Mouse (Mus musculus) hindbrain, embryonic 14.5 days (tissue): ENCODE results near the gene Dlg4. TPM values are rescaled to one million over a fixed set of nuclear protein-coding genes. Genes with fewer than 3 reads are reported as not detected.
A peak's percentile ranks its signal among the peaks of the same experiment; 100 is the strongest.
"Not testable (repeated sequence)": the region's sequence is repeated elsewhere in the genome, so short reads cannot be mapped to it uniquely, and the experiment has no call there.

ENCODE experiments used
- ATAC-seq: fragments of 200-750 bp; cut with Nextera tagmentation; 2 replicates; pipeline ENCODE4 v1.8.0; 2017; ENCODE audit warnings: moderate number of reproducible peaks, mild to moderate bottlenecking, moderate TSS enrichment, moderate library complexity; ENCODE audit not compliant: low FRiP score
- DNase-seq: peaks from one replicate; pipeline ENCODE4 v3.0.0-alpha.2; 2015; ENCODE audit warnings: low spot score
- H3K27ac ChIP-seq: fragments of 300-500 bp; sonication (generic); 2 replicates; pipeline ENCODE4 v1.5.1; 2014; ENCODE audit warnings: mild to moderate bottlenecking, moderate library complexity
- H3K27me3 ChIP-seq: fragments of 300-500 bp; sonication (generic); 2 replicates; pipeline ENCODE4 v1.6.1; 2014; ENCODE audit warnings: mild to moderate bottlenecking, low read length, mixed read lengths; ENCODE audit not compliant: control insufficient read depth, insufficient read depth
- H3K36me3 ChIP-seq: fragments of 300-500 bp; sonication (generic); replicated peaks from 2 replicates; pipeline ENCODE4 v1.6.1; 2014; ENCODE audit not compliant: control insufficient read depth, insufficient read depth
- H3K4me1 ChIP-seq: fragments of 300-500 bp; sonication (generic); replicated peaks from 2 replicates; pipeline ENCODE4 v1.6.1; 2014; ENCODE audit warnings: antibody characterized with exemption, low read length, mixed read lengths; ENCODE audit not compliant: control insufficient read depth, insufficient read depth
- H3K4me2 ChIP-seq: fragments of 300-500 bp; sonication (generic); replicated peaks from 2 replicates; pipeline ENCODE4 v1.6.1; 2014; ENCODE audit warnings: mild to moderate bottlenecking, moderate library complexity
- H3K4me3 ChIP-seq: fragments of 300-500 bp; sonication (generic); replicated peaks from 2 replicates; pipeline ENCODE4 v1.5.1; 2014; ENCODE audit warnings: mild to moderate bottlenecking, low read length
- H3K9ac ChIP-seq: fragments of 300-500 bp; sonication (generic); 2 replicates; pipeline ENCODE4 v1.6.1; 2014
- H3K9me3 ChIP-seq: fragments of 300-500 bp; sonication (generic); 2 replicates; pipeline ENCODE4 v1.6.1; 2016; ENCODE audit warnings: low read length; ENCODE audit not compliant: control insufficient read depth
- WGBS: fragments of 180-500 bp; shearing (Covaris S2); extraction: QIAGEN DNeasy Blood & Tissue Kit; methylation state at CpG from one replicate; pipeline ENCODE4 v1.1.7; 2014; 5-methylcytosine and 5-hydroxymethylcytosine counted together
- polyA plus RNA-seq: library from polyadenylated mRNA; unstranded; fragments of >200 nt; fragmentation: Nextera tagmentation; extraction: Ambion mirVana; gene quantifications from 2 replicates; pipeline ENCODE4 v1.2.1, GENCODE M21; 2014

Dlg4 gene
- polyA plus RNA-seq, 1 experiment from 2014 or later = 26.6 TPM

- no peaks in the 10 kb centered on the region for H3K36me3 ChIP-seq
- H3K4me2 ChIP-seq = no peak overlapping the region
- no peaks in the 10 kb centered on the region for H3K27me3 ChIP-seq
- DNase-seq (no peak), ATAC-seq (no peak)
- no peaks in the 10 kb centered on the region for H3K4me1 ChIP-seq
- no peak overlapping the region for H3K27ac ChIP-seq
- no peak overlapping the region for H3K9ac ChIP-seq
- H3K4me3 ChIP-seq = no peak overlapping the region
- H3K9me3 ChIP-seq = no peaks in the 10 kb centered on the region
- WGBS = 68% methylated on average over 6 of the region's 6 CpGs
Observed at GRCm38 (mm10) chr11:70070057-70070456, 53.3 kb downstream of the Dlg4 start.

GRCm38 (mm10) chr11:70070603-70071002, 53.9 kb downstream of the Dlg4 start:
- WGBS = 86% methylated on average over 3 of the region's 3 CpGs
- not testable (repeated sequence) for H3K27ac ChIP-seq, H3K36me3 ChIP-seq, H3K4me1 ChIP-seq, ATAC-seq, H3K27me3 ChIP-seq, H3K4me3 ChIP-seq, DNase-seq, H3K4me2 ChIP-seq, H3K9ac ChIP-seq, H3K9me3 ChIP-seq

GRCm38 (mm10) chr11:70074379-70075071, 57.8 kb downstream of the Dlg4 start:
- Histone ChIP-seq H3K9ac (no peak overlapping the region), H3K9me3 (no peaks in the 10 kb centered on the region), H3K4me2 (peak overlapping the region; percentile 16; the same call in 1 of the 2 replicates), H3K36me3 (no peaks in the 10 kb centered on the region), H3K27me3 (no peaks in the 10 kb centered on the region), H3K27ac (no peak overlapping the region), H3K4me1 (no peaks in the 10 kb centered on the region), H3K4me3 (no peak overlapping the region)
- WGBS = 41% methylated on average over 17 of the region's 17 CpGs
- peak; percentile 86 for DNase-seq
- no peak; the same call in 1 of the 2 replicates for ATAC-seq

- no peaks in the 10 kb centered on the region for H3K9me3 ChIP-seq
- no peak overlapping the region for H3K4me2 ChIP-seq
- WGBS = 86% methylated on average over 6 of the region's 6 CpGs
Observed at GRCm38 (mm10) chr11:70075581-70075980, 58.8 kb downstream of the Dlg4 start.

GRCm38 (mm10) chr11:70077441-70077840, 60.7 kb downstream of the Dlg4 start:
- no peak overlapping the region for H3K27ac ChIP-seq
- no peaks in the 10 kb centered on the region for H3K9me3 ChIP-seq
- H3K9ac ChIP-seq = no peak overlapping the region
- 59% methylated on average over 2 of the region's 3 CpGs for WGBS
- no peaks in the 10 kb centered on the region for H3K4me1 ChIP-seq
- DNase-seq (no peak), ATAC-seq (no peak)
- H3K4me2 ChIP-seq = no peak overlapping the region
- no peaks in the 10 kb centered on the region for H3K27me3 ChIP-seq
- no peaks in the 10 kb centered on the region for H3K36me3 ChIP-seq
- no peak overlapping the region for H3K4me3 ChIP-seq

More at GRCm38 (mm10) chr11:70075581-70075980, 58.8 kb downstream of the Dlg4 start:
- H3K27ac ChIP-seq = no peak overlapping the region
- DNase-seq = no peak
- no peaks in the 10 kb centered on the region for H3K4me1 ChIP-seq
- H3K4me3 ChIP-seq = no peak overlapping the region
- no peaks in the 10 kb centered on the region for H3K27me3 ChIP-seq
- no peak overlapping the region for H3K9ac ChIP-seq
- no peaks in the 10 kb centered on the region for H3K36me3 ChIP-seq
- no peak for ATAC-seq

GRCm38 (mm10) chr11:70079175-70079574, 62.4 kb downstream of the Dlg4 start:
- no peak overlapping the region for H3K4me3 ChIP-seq
- ATAC-seq (no peak), DNase-seq (no peak)
- H3K4me1 ChIP-seq = no peaks in the 10 kb centered on the region
- no peaks in the 10 kb centered on the region for H3K9me3 ChIP-seq
- H3K4me2 ChIP-seq = no peak overlapping the region
- no peaks in the 10 kb centered on the region for H3K36me3 ChIP-seq
- 75% methylated on average over 6 of the region's 6 CpGs for WGBS
- no peaks in the 10 kb centered on the region for H3K27me3 ChIP-seq
- H3K27ac ChIP-seq = no peak overlapping the region
- no peak overlapping the region for H3K9ac ChIP-seq

GRCm38 (mm10) chr11:70079928-70080327, 63.2 kb downstream of the Dlg4 start:
- Histone ChIP-seq H3K27ac (no peak overlapping the region), H3K9me3 (no peaks in the 10 kb centered on the region), H3K36me3 (no peaks in the 10 kb centered on the region), H3K4me1 (no peaks in the 10 kb centered on the region), H3K9ac (no peak overlapping the region), H3K4me3 (no peak overlapping the region), H3K4me2 (no peak overlapping the region), H3K27me3 (no peaks in the 10 kb centered on the region)
- WGBS = 77% methylated on average over 7 of the region's 7 CpGs
- DNase-seq (no peak), ATAC-seq (no peak)

GRCm38 (mm10) chr11:70080803-70081590, 64.3 kb downstream of the Dlg4 start:
- no peak overlapping the region for H3K4me3 ChIP-seq
- DNase-seq (no peak), ATAC-seq (no peak)
- no peaks in the 10 kb centered on the region for H3K4me1 ChIP-seq
- H3K4me2 ChIP-seq = no peak overlapping the region
- no peaks in the 10 kb centered on the region for H3K27me3 ChIP-seq
- 83% methylated on average over 15 of the region's 15 CpGs for WGBS
- no peaks in the 10 kb centered on the region for H3K36me3 ChIP-seq
- H3K27ac ChIP-seq = no peak overlapping the region
- H3K9ac ChIP-seq = no peak overlapping the region
- no peaks in the 10 kb centered on the region for H3K9me3 ChIP-seq

GRCm38 (mm10) chr11:70084563-70084962, 67.8 kb downstream of the Dlg4 start:
- H3K4me2 ChIP-seq = no peak overlapping the region
- no peak for DNase-seq
- no peak overlapping the region for H3K27ac ChIP-seq
- no peaks in the 10 kb centered on the region for H3K4me1 ChIP-seq
- no peaks in the 10 kb centered on the region for H3K9me3 ChIP-seq
- H3K4me3 ChIP-seq = no peak overlapping the region
- no peak overlapping the region for H3K9ac ChIP-seq
- 80% methylated on average over 8 of the region's 8 CpGs for WGBS
- no peak for ATAC-seq
- no peaks in the 10 kb centered on the region for H3K36me3 ChIP-seq
- no peaks in the 10 kb centered on the region for H3K27me3 ChIP-seq
